Mouse (Mus musculus) bone marrow, adult 2 months (tissue): ENCODE data around the gene Wdr61. TPM values are rescaled to one million over a fixed set of nuclear protein-coding genes. Genes with fewer than 3 reads are reported as not detected.
"Not testable (repeated sequence)": the region's sequence is repeated elsewhere in the genome, so short reads cannot be mapped to it uniquely, and the experiment has no call there.

Experiments used
- H3K27ac ChIP-seq: fragments of 200-500 bp; 2 replicates; pipeline ENCODE4 v1.5.1; 2012; ENCODE audit warnings: low read depth, mild to moderate bottlenecking, control low read depth, inconsistent platforms, low read length; ENCODE audit not compliant: control insufficient read depth, poor library complexity, insufficient read depth
- H3K4me1 ChIP-seq: fragments of 200-500 bp; 2 replicates; pipeline ENCODE4 v1.6.1; 2011; ENCODE audit warnings: low read length; ENCODE audit not compliant: control insufficient read depth, insufficient read depth
- H3K4me3 ChIP-seq: fragments of 200-500 bp; replicated peaks from 2 replicates; pipeline ENCODE3; 2011; ENCODE audit warnings: mild to moderate bottlenecking, low read depth, low read length, control low read depth; ENCODE audit not compliant: control insufficient read depth
- CTCF ChIP-seq: fragments of 200-500 bp; IDR thresholded peaks from 2 replicates; pipeline ENCODE4 v1.5.1; 2011; ENCODE audit warnings: low read length, control low read depth; ENCODE audit not compliant: control insufficient read depth, insufficient read depth
- POLR2A ChIP-seq: fragments of 200-500 bp; IDR thresholded peaks from 2 replicates; pipeline ENCODE4 v1.6.1; 2011; ENCODE audit warnings: low read depth, mild to moderate bottlenecking, control low read depth, low read length, borderline replicate concordance; ENCODE audit not compliant: control insufficient read depth
- whole genome bisulfite sequencing: fragments of 180-500 bp; shearing (Covaris S2); methylation state at CpG from one replicate; pipeline ENCODE4 v1.1.7; 2018; 5-methylcytosine and 5-hydroxymethylcytosine counted together
- polyA plus RNA-seq: library from polyadenylated mRNA; stranded (reverse); fragments of >200 nt; gene quantifications from 2 replicates; pipeline ENCODE4 v1.2.4, GENCODE M21; 2011; ENCODE audit warnings: low replicate concordance; ENCODE audit not compliant: missing spikeins, insufficient read depth, insufficient read length

The Wdr61 gene
- polyA plus RNA-seq, 1 experiment = 28.3 TPM

DNA sequence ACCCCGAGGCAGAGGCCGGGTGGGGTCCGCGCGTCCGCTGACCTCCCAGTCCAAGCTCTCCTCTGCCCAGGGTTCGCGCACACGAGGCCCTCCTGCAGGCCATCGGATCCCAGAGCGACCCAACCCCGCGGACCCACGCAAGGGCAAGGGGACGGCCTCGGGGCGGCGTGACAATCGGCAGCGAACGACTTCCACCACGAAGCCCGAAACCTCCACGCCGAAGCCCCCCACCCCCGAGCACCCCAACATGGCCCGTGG lies 35.3 kb downstream of the Wdr61 start:
- H3K27ac ChIP-seq = peak overlapping the region; percentile 78
- TF ChIP-seq POLR2A = no peak
- no peak for TF ChIP-seq CTCF
- H3K4me1 ChIP-seq = no peaks in the 10 kb centered on the region
- WGBS = 7% methylated on average over 27 of the region's 27 CpGs
- peak overlapping the region; percentile 62 for H3K4me3 ChIP-seq

DNA sequence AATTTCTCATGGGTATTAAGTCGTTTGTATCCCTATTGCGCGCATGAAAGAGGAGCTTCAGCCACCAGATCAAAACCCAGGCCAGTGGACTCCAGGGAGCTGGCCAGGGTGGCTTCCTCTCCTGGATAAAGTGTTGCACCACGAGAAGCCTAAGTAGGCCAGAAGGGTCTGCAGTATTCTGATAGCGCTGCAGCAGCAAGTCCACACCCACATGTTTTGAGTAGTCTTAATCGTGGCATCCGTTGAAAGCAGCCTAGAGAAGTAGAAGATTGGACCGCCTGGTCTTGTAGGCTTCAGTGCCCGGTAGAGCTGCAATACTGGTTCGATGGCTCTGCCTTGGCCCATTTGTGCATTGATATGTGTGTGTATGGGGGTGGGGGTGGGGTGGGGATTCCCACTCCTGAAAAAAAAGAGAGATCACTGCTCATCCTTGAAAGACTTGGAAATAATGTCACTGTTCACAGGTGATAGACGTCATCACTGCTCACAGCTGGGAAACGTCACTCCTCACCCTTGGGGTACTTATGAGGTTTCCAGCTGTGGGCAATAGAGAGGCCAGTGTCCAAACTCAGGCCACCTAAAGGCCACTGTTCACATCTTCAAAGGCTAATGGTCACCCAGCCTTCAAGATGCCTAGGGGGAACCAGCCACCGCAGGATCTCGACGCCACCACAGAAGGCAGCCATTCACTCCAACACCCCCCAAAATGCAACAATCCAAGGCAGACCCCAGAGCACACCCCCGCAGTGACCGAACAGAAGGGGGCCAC lies 35.8 kb downstream of the Wdr61 start, which contains the start of gene Dnaja4:
TSS of gene Dnaja4 (plus strand) at position 556 of the 769 bp plus-strand sequence.
- TF ChIP-seq CTCF (no peak), POLR2A (peak; percentile 40; the same call in 1 of the 2 replicates)
- H3K27ac ChIP-seq = peak within 1 kb of the TSS; percentile 78
- 63% methylated on average over 17 of the region's 17 CpGs for WGBS
- H3K4me3 ChIP-seq = peak within 1 kb of the TSS; percentile 62
- H3K4me1 ChIP-seq = no peaks in the 10 kb centered on the region

DNA sequence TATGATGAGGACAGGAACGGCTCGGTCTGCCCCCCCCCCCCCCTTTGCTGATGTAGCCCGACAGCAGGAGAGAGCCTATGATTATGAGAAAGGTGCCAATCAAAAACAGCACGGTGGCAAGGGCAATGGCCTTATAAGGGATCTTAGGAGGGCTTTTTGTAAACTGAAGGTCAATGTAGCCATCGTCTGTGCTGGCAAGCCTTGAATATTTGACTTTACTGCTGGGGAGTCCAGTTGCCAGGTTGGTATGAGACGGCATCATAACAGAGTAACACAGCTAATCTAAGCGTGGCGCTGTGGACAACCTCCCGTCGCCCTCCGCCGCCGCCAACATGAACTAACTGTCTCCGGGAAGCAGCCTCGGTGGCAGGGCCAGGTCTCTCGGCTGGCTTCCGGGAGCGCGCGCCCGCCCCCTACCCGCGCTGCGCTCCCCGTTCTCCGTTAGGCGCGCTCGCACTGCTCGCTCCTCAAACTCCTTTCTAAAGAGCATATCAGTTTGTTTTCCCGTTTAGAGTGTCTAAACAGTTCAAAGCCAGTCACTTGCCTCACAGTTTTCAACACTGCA lies 43.0 kb downstream of the Wdr61 start:
- not testable (repeated sequence) for H3K4me1 ChIP-seq, H3K27ac ChIP-seq, H3K4me3 ChIP-seq
- 3% methylated on average over 31 of the region's 31 CpGs for WGBS

DNA sequence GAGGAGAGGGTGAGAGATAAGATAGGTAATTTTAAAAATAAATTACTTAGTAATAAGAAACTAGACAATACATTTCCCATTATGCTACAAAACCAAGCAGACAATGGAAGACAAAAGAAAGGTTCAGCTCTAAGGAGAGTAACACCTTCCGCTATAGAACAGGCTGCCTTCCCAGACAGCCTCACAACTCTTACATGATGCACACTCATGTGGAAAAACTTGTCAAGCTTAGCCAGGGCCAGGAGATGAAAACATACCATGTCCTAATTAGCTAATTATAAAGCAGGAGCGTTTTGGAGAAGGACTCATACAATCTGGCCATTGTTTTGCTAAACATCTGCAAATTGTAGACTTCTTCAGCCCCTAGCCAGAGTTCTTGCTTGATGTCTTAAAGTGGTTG lies 43.6 kb downstream of the Wdr61 start:
- H3K4me3 ChIP-seq, H3K27ac ChIP-seq, H3K4me1 ChIP-seq: not testable (repeated sequence)
- WGBS = 81% methylated on average over 2 of the region's 2 CpGs

DNA sequence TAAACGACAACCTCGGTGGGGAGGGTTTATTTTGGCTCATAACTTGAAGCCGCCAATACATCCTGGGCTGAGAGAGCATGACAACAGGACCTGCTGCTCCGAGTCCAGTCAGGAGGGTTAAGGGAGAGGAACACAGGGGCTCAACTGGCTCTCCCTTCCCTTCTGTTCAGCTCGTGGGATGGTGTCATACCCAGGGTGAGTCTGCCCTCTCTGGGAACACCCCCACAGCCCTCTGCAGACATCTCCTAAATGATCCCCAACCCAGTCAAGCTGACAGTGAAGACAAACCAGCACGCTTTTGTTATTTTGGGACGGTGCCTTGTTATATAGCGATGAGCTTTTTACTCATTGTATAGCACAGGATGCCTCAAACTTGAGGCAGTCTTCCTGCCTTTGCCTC lies 44.9 kb downstream of the Wdr61 start:
- 75% methylated on average over 8 of the region's 8 CpGs for WGBS
- no peaks in the 10 kb centered on the region for H3K4me1 ChIP-seq
- no peak overlapping the region for H3K27ac ChIP-seq
- H3K4me3 ChIP-seq = no peak overlapping the region
- TF ChIP-seq CTCF (no peak), POLR2A (no peak)

DNA sequence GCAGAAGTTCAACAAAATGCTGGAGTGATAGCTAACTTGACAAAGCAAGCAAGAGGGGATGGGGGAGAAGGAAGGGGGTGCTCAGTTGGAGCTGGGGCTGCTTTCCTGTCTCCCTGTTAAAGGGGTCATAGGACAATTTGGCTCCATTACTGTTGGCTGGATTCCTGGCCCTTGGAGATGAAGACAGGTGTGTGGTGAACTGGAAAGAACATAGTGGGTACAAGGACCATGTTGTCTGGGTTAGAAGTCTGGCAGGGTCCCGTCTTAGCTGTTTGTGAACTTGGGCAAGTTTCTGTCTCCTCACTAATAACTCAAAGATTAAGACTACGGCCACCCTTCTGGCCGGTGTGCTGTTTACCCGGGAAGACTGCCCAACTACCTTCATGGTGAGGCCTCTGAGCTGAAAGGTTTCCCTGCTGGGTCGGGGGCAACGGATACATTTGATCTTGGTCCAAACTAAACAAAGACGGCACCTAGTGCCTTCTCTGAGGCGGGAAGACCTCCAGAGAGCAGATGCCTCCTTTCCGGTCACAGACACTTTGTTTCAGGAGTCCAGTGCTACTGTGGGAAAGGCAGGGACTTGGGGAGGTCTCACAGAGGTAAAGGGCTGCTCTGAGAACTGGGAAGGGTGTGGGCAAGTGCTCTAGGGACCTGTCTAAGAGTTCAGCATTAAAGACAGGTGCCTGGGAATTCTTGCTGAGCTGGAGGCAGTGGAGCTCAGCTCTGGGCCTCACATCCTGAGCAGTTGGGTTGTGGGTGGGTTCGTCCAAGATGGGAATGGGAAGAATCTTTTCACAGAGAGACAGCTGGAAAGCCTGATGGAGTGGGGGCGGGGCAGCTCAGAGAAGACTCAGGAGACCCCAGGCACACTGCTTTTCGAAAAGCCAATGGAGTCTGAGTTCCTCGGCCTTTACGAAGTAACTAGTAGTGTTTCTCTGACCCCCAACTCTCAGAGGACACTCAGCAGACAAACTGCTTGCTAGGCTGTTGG lies 46.8 kb downstream of the Wdr61 start:
- Histone ChIP-seq H3K27ac (no peak overlapping the region), H3K4me3 (no peak overlapping the region), H3K4me1 (no peaks in the 10 kb centered on the region)
- TF ChIP-seq POLR2A = no peak
- no peak for TF ChIP-seq CTCF
- WGBS = 78% methylated on average over 14 of the region's 14 CpGs

DNA sequence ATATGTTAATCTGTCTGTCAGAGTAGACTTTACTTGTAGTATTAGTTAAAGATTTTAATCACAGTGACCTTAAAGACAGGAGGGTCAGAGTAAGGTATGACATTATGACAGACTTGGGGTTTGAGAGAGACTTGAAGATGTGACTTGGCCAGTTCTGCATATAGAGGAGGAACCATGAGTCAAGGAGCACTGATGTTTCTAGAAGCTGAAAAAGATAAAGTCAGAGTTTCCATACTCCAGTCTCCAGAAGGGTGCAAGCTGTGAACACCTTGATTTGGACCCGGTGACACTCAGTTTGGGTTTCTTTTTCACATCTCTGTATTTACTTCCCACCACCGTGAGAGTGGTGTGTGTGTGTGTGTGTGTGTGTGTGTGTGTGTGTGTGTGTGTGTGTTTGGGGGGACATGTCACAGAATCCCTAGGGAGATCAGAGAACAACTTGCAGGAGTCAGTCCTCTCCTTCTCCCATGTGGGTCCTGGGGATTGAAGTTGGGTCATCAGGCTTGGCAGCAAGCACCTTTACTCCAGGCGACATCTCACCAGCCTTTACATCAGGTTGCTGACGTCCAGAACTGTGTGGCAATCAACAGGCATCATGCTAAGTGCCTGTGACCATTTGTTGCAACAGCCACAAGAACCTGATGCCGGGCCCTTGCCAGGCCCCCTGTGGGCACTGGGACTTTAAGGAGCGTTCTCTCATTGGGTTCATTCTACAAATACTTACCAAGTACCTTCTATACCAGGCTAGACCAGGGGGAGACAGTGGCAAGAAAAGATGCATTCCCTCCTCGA lies 50.3 kb downstream of the Wdr61 start:
- 65% methylated on average over 7 of the region's 7 CpGs for WGBS
- Histone ChIP-seq H3K4me1 (no peaks in the 10 kb centered on the region), H3K4me3 (no peak overlapping the region), H3K27ac (no peak overlapping the region)
- TF ChIP-seq CTCF = no peak
- no peak for TF ChIP-seq POLR2A

DNA sequence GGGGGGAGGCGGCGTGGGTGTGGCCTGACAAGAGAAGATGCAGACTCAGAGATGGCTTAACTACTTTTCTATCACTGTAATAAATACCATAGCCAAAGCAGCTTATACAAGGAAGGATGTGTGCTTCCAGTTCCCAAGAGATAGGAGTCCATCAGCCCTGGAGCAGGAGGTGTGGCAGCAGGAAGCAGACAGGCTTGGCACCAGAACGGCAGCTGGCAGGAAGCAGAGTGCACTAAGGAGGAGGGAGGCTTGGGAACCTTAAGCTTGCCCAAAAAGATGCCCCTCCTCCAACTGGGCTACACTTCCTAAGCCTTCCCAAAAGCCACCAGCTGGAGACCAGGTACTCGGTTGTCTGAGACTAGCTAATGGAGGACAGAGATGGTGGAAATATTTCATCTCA lies 51.5 kb downstream of the Wdr61 start:
- H3K4me1 ChIP-seq = no peaks in the 10 kb centered on the region
- WGBS = 54% methylated on average over 3 of the region's 4 CpGs
- H3K4me3 ChIP-seq = no peak overlapping the region
- no peak overlapping the region for H3K27ac ChIP-seq
- TF ChIP-seq CTCF (no peak), POLR2A (no peak)
